Mouse (Mus musculus): ENCODE measurements around the gene Cfap65.

DNA sequence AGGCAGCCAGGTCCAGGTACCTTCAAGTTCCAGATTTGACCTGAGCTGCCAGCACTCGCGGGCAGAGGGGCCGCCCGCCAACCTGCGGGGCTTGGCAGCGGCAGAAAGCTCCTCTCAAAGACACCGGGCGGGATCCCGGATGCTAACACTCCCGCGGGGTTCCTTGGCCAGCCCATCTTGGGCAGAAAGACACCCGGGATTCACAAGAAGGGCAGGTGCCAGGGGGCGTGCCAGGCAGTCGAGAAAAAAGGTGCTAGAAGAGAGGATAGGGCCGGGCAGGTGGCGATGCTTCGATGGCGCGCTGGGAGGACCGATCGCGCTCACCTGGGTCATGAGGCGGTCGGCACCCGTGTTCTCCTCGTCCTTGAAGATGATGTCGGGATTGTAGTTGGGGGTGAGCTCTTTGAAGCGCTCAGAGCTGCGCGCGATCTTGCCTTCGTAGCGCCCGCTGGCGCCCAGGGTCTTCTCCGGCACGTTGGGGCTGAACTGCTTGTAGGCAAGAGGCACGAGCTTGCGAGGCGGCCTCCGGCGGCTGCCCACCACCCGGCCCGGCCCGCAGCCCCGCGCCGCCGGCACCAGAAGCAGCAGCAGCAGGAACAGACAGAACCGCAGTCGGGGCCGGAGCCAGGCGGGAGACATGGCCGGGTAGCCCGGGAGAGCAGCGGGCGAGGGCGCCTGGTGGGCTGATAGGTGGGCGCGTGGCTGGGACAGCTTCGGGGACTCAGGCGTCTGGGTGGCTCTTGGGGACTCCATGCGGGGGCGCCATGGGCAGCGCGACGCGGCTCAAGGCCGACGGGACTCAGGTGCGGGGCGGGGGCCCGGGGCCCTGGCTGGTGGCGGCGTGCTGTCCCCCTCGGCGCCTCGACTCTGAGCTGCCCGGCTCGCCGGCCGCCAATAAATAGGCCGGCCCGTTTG is 15.4 kb upstream of the Cfap65 start:
- TF ChIP-seq CTCF (IDR thresholded peaks at IDR 0.05; ENCODE audit: low read depth, low read length) (no peak), POLR2A (IDR thresholded peaks at IDR 0.05; ENCODE audit: extremely low read depth, insufficient read depth, low read length) (no peak)
